Mouse (Mus musculus): ENCODE measurements at regions not wholly inside any gene's neighbourhood (a gene's known extent, or its start where the extent isn't known, plus 50 kb on each side); places are given as distances from the start of the nearest gene placed in this dataset.
A peak's percentile ranks its signal among the peaks of the same experiment; 100 is the strongest.

- DNase-seq (ENCODE audit: low read depth): no peak
These were observed 69.9 kb downstream of the Atp6v1g3 start for GRCm38 (mm10) chr1:138343451-138343850.

- no peak for DNase-seq (ENCODE audit: low read depth)
These were observed 71.4 kb downstream of the Atp6v1g3 start for GRCm38 (mm10) chr1:138344920-138345319.

- DNase-seq (ENCODE audit: low read depth): no peak
These were observed 72.5 kb downstream of the Atp6v1g3 start for GRCm38 (mm10) chr1:138345992-138346391.

- DNase-seq (ENCODE audit: low read depth): no peak
These were observed 73.4 kb downstream of the Atp6v1g3 start for GRCm38 (mm10) chr1:138346904-138347303.

- peak; percentile 62 for DNase-seq (ENCODE audit: low read depth)
These were observed 74.9 kb downstream of the Atp6v1g3 start for GRCm38 (mm10) chr1:138348447-138348846.

- DNase-seq (ENCODE audit: low read depth): no peak
These were observed 75.6 kb downstream of the Atp6v1g3 start for GRCm38 (mm10) chr1:138349099-138349498.

- no peak for DNase-seq (ENCODE audit: low read depth)
These were observed 82.9 kb downstream of the Atp6v1g3 start for GRCm38 (mm10) chr1:138356407-138356806.

GRCm38 (mm10) chr1:138362684-138363472 is 89.3 kb downstream of the Atp6v1g3 start:
- no peak for DNase-seq (ENCODE audit: low read depth)

GRCm38 (mm10) chr1:138369953-138370482 is 96.5 kb downstream of the Atp6v1g3 start:
- DNase-seq (ENCODE audit: low read depth): no peak

GRCm38 (mm10) chr1:138371474-138371873 is 97.9 kb downstream of the Atp6v1g3 start:
- no peak for DNase-seq (ENCODE audit: low read depth)

GRCm38 (mm10) chr1:138384146-138384545 is 110.6 kb downstream of the Atp6v1g3 start:
- DNase-seq (ENCODE audit: low read depth): no peak

- no peak for DNase-seq (ENCODE audit: low read depth)
These were observed 111.8 kb downstream of the Atp6v1g3 start for GRCm38 (mm10) chr1:138385156-138385841.

GRCm38 (mm10) chr1:138386001-138386400 is 112.5 kb downstream of the Atp6v1g3 start:
- no peak for DNase-seq (ENCODE audit: low read depth)

GRCm38 (mm10) chr1:138388634-138389033 is 115.1 kb downstream of the Atp6v1g3 start:
- no peak for DNase-seq (ENCODE audit: low read depth)

- DNase-seq (ENCODE audit: low read depth): no peak
These were observed 116.1 kb downstream of the Atp6v1g3 start for GRCm38 (mm10) chr1:138389676-138390075.

GRCm38 (mm10) chr1:138418610-138419009 is 145.1 kb downstream of the Atp6v1g3 start:
- no peak for DNase-seq (ENCODE audit: low read depth)

- no peak for DNase-seq (ENCODE audit: low read depth)
These were observed 153.9 kb downstream of the Atp6v1g3 start for GRCm38 (mm10) chr1:138427416-138427815.

All from naive thymus-derived CD4-positive, alpha-beta T cell, adult 2 months (primary cell).